Mouse (Mus musculus): Measurements from ENCODE around the gene Zfp92.

GRCm38 (mm10) chrX:73363291-73363690 is 47.6 kb upstream of the Zfp92 start:
- TF ChIP-seq GATA1 (IDR thresholded peaks at IDR 0.05; ENCODE audit: borderline replicate concordance, low read length) (no peak), FLI1 (IDR thresholded peaks at IDR 0.05; ENCODE audit: low read length) (no peak)

Measured in megakaryocyte, embryonic 14.5 days (primary cell).